Mouse (Mus musculus) hindbrain, embryonic 13.5 days (tissue): ENCODE measurements at regions not wholly inside any gene's neighbourhood (a gene's known extent, or its start where the extent isn't known, plus 50 kb on each side); places are given as distances from the start of the nearest gene placed in this dataset.

Source experiments
- ATAC-seq: fragments of 200-750 bp; cut with Nextera tagmentation; 2 replicates; pipeline ENCODE4 v1.8.0; 2017; ENCODE audit warnings: moderate TSS enrichment; ENCODE audit not compliant: low FRiP score
- H3K27ac ChIP-seq: fragments of 300-500 bp; sonication (generic); 2 replicates; pipeline ENCODE4 v1.5.1; 2015; ENCODE audit warnings: inconsistent platforms, mild to moderate bottlenecking, moderate library complexity
- H3K27me3 ChIP-seq: fragments of 300-500 bp; sonication (generic); 2 replicates; pipeline ENCODE4 v1.6.1; 2015; ENCODE audit warnings: mild to moderate bottlenecking, inconsistent platforms
- H3K36me3 ChIP-seq: fragments of 300-500 bp; sonication (generic); 2 replicates; pipeline ENCODE4 v1.6.1; 2015; ENCODE audit warnings: mild to moderate bottlenecking, inconsistent platforms
- H3K4me1 ChIP-seq: fragments of 300-500 bp; sonication (generic); replicated peaks from 2 replicates; pipeline ENCODE4 v1.6.1; 2015; ENCODE audit warnings: inconsistent platforms
- H3K4me2 ChIP-seq: fragments of 300-500 bp; sonication (generic); 2 replicates; pipeline ENCODE4 v1.6.1; 2015; ENCODE audit warnings: inconsistent platforms, mild to moderate bottlenecking, moderate library complexity
- H3K4me3 ChIP-seq: fragments of 300-500 bp; sonication (generic); 2 replicates; pipeline ENCODE4 v1.5.1; 2015; ENCODE audit warnings: mild to moderate bottlenecking, inconsistent platforms
- H3K9ac ChIP-seq: fragments of 300-500 bp; sonication (generic); 2 replicates; pipeline ENCODE4 v1.6.1; 2015; ENCODE audit warnings: mild to moderate bottlenecking, inconsistent platforms
- H3K9me3 ChIP-seq: fragments of 300-500 bp; sonication (generic); 2 replicates; pipeline ENCODE4 v1.6.1; 2016; ENCODE audit warnings: inconsistent platforms
- WGBS: fragments of 180-500 bp; shearing (Covaris S2); methylation state at CpG from one replicate; pipeline ENCODE4 v1.1.7; 2015; 5-methylcytosine and 5-hydroxymethylcytosine counted together

DNA sequence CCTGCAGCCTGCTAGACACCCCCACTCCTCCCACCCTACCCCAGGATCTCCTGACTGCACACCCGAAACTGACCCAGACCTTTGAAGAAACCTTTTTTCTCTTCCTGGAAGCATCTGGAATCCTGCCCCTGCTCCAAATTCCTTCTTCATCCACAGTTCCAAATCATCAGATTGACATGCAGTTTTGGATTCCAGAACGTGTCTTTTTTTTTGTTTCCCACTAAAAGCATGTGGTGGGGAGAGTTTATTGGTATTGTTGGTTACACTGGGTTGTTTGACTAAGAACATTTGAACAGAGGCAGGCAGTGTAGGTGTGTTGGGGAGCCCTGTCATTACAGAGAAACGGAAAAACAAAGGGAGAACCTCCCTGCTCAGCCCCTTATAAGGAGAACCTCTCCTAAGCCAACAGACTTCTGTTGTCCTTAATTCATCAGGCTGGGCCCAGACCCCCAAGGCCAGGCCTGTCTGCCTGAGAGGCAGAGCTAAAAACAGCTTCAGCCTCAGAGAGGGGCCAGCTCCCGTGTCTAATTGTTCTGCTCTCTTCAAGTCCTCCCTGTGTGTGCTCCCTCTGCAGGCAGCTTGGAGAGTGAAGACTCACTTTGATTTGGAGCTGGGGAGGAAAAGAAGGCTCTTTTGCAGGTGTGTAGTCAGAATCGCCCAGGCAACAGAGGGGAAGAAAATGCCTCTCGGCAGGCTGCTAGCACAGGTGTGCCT, 187.3 kb upstream of the Cdh5 start:
- H3K4me2 ChIP-seq: no peak overlapping the region

DNA sequence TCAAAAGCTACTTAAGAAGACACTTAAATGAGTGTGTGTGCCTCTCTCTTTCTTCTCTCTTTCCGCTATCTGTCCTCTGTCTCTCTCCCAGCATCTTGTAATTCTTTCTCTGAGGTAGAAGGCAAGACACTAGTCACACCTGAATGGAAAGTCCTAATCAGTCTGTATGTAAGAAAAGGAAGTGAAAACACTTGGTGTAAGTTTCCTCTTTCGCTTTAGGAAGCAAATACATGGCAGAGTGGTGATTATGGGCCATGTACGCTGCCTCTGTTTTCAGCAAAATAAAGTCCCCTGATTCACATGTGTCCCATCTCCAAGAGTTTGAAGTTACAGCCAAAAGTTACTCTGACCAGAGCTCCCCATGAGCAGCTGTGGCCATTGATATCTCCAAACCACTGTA, 182.1 kb upstream of the Cdh5 start:
- Histone ChIP-seq H3K4me2 (no peak overlapping the region), H3K4me1 (0 out of 2 replicates have a peak, but pooled peaks cover 2% of the 10 kb centered on the region), H3K27ac (no peak overlapping the region), H3K36me3 (no peaks in the 10 kb centered on the region), H3K27me3 (no peaks in the 10 kb centered on the region), H3K9ac (no peak overlapping the region), H3K9me3 (no peaks in the 10 kb centered on the region), H3K4me3 (no peak overlapping the region)
- 91% methylated on average over 3 of the region's 3 CpGs for WGBS
- ATAC-seq: no peak

More for the DNA sequence above, 187.3 kb upstream of the Cdh5 start:
- H3K27ac ChIP-seq: no peak overlapping the region
- H3K4me3 ChIP-seq: no peak overlapping the region
- 52% methylated on average over 6 of the region's 6 CpGs for WGBS
- H3K9me3 ChIP-seq: no peaks in the 10 kb centered on the region
- ATAC-seq: peak; percentile 41; the same call in 1 of the 2 replicates
- no peaks in the 10 kb centered on the region for H3K36me3 ChIP-seq
- 0 out of 2 replicates have a peak, but pooled peaks cover 4% of the 10 kb centered on the region for H3K4me1 ChIP-seq
- no peaks in the 10 kb centered on the region for H3K27me3 ChIP-seq
- H3K9ac ChIP-seq: no peak overlapping the region

DNA sequence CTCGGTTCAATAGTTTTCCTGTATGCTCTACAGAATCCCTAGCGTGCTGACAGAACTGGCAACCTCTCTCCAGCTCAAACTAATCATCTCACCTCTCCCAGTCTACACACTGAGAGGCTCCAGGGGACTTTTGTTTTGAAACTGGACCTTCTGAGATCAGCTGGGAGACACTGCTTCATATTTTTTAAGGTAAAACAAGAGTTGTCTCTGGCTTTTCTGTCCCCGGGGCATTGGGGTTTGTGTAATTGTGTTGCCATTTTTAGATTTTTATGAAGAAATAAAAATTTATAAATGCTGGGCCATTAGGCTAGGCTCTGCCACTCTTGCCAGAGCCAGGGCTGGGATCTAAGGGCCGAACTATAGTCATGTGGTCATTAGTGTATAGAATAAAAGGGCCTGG, 179.8 kb upstream of the Cdh5 start:
- no peaks in the 10 kb centered on the region for H3K4me1 ChIP-seq
- WGBS: 92% methylated on average over 4 of the region's 4 CpGs
- no peak overlapping the region for H3K4me3 ChIP-seq
- no peaks in the 10 kb centered on the region for H3K36me3 ChIP-seq
- no peaks in the 10 kb centered on the region for H3K9me3 ChIP-seq
- H3K27me3 ChIP-seq: no peaks in the 10 kb centered on the region
- H3K4me2 ChIP-seq: no peak overlapping the region
- ATAC-seq: no peak
- no peak overlapping the region for H3K9ac ChIP-seq
- no peak overlapping the region for H3K27ac ChIP-seq

DNA sequence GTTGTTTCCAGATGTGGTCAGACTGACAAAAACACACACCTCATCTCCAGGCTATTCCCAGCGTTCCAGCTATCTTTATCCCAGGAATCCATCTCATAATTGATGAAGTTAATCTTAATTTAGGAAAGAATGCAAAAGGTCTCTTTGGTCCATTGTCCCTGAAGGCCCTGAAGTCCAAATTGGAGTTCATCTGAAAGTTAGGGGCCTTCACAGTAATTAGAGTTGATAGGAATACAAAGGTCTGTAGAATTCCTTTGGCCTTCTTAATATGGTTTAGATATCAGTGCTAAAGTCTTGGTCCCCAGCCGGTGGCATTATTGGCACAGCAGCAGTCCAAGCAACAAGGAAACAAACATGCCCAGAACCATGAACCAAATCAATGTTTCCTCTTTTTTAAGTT, 178.7 kb upstream of the Cdh5 start:
- H3K9me3 ChIP-seq: no peaks in the 10 kb centered on the region
- no peak overlapping the region for H3K27ac ChIP-seq
- H3K36me3 ChIP-seq: no peaks in the 10 kb centered on the region
- ATAC-seq: no peak
- 83% methylated on average over 2 of the region's 2 CpGs for WGBS
- H3K4me3 ChIP-seq: no peak overlapping the region
- no peak overlapping the region for H3K9ac ChIP-seq
- no peaks in the 10 kb centered on the region for H3K27me3 ChIP-seq
- no peak overlapping the region for H3K4me2 ChIP-seq
- no peaks in the 10 kb centered on the region for H3K4me1 ChIP-seq

DNA sequence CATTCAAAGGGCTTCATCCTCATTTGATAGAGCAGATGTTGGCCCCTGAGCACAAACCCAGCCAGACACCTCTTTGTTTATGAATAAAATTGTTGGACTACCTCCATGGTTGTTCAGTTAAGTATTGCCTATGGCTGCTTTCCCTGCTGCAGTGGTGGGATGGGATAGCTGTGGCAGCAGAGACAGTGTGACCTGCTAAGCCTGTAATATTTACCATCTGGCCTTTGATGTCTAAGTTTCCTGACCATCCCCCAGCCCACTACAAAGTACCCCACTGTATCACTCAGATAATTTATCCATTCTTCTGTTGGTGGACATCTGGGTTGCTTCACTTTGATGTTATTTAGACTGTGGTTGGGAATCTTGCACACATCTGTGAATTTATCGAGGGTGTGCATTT, 168.7 kb upstream of the Cdh5 start:
- ATAC-seq: no peak
- Histone ChIP-seq H3K36me3 (no peaks in the 10 kb centered on the region), H3K9ac (no peak overlapping the region), H3K4me2 (no peak overlapping the region), H3K4me1 (no peaks in the 10 kb centered on the region), H3K27ac (no peak overlapping the region), H3K9me3 (no peaks in the 10 kb centered on the region), H3K27me3 (no peaks in the 10 kb centered on the region), H3K4me3 (no peak overlapping the region)
- WGBS: 88% methylated on average over 1 of the region's 1 CpGs

DNA sequence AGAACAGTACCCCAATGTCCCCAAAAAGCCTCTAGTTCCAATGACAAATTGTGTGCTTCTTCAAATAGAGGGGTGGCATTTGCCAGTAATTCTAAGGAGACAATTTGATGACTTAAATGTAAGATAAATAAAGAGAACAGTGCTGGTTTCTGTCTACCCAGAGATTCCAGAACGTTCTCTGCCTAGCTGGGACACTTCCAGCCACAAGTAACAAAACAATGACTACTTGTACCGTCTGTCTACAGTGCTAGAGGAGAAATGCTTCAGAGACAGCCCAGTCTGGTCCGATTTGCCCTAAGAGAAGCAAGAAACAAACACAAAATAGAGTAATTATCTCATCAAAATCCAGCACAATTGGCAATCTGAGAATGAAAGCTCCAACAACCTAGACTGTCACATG, 164.9 kb upstream of the Cdh5 start:
- no peaks in the 10 kb centered on the region for H3K27me3 ChIP-seq
- H3K4me1 ChIP-seq: peaks cover 12% of the 10 kb centered on the region
- no peak overlapping the region for H3K4me3 ChIP-seq
- no peaks in the 10 kb centered on the region for H3K9me3 ChIP-seq
- no peak for ATAC-seq
- H3K27ac ChIP-seq: no peak overlapping the region
- 81% methylated on average over 3 of the region's 3 CpGs for WGBS
- no peak overlapping the region for H3K9ac ChIP-seq
- H3K36me3 ChIP-seq: no peaks in the 10 kb centered on the region
- H3K4me2 ChIP-seq: no peak overlapping the region

DNA sequence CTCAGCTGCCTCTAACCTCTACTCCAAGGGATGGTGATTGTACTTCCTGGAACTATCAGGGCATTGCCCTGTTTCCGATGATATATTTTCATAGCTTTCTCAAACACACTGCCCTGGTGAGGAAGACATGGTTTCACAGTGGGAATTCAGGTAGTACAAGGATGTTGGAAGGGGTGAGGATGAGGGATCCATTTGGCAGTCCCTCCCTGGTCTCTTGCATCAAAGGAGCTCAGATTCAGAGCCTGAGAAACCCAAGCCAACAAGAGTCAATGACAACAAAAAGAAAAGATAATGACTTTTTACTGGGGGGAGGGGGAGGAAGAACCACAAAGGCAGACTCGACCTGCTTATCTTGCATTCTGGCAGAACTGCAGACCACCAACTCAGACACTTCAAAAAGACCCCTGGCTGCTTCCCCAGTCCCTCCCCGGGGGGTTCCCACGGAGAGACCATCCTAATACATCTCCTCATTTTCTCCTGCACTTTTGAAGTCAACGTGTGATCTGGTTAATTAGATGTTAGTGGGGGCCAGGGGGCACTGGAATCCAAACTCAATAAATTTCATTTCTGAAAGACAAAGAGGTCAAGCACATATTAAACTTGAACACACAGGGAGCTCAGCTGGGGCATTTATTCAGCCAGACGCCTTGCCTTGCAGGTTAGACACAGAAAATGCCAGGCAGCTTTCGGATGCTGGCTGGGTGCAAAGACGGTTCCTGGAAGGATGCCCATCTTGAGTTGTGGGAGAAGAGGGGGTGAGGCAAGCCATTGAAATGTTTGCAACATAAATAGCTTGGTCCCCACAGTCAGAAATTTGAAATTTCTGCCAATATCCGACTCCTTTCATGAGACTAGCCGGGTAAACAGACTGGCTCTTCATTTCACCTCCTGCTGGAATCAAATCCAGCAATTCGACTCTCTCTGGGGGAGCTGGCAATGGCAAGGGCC, 162.9 kb upstream of the Cdh5 start:
- Histone ChIP-seq H3K4me1 (peaks cover 12% of the 10 kb centered on the region), H3K9me3 (no peaks in the 10 kb centered on the region), H3K27me3 (no peaks in the 10 kb centered on the region), H3K4me2 (no peak overlapping the region), H3K9ac (no peak overlapping the region), H3K4me3 (no peak overlapping the region), H3K27ac (no peak overlapping the region), H3K36me3 (no peaks in the 10 kb centered on the region)
- ATAC-seq: peak; percentile 49; the same call in 1 of the 2 replicates
- WGBS: 48% methylated on average over 11 of the region's 11 CpGs

DNA sequence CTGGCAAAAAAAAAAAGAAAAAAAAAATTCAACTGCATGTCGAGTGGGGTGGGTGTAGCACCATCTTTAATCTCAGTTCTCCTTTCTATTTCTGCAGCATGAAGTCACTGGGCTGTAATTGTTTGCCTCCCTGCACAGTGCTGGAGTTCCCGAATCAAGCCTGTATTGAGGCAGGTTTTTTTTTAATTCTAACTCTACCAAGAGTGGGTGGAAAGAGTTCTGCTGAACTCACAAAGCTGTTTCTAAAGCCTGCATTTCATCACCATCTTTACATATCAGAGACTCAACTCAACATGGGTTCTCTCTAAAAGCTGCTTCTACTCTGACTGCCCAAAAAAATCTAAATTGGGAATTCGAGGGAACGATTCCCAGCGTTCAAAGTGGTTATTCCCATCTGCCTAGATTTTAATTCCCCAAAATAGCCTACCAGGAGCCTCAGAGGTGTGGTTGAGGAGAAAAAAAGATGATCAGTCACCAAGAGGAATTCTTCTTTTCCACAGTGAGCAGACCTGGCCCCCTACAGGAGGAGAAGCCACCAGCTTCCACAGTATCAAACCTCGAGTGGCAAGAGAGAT, 160.4 kb upstream of the Cdh5 start:
- H3K4me3 ChIP-seq: no peak overlapping the region
- no peaks in the 10 kb centered on the region for H3K27me3 ChIP-seq
- no peak overlapping the region for H3K9ac ChIP-seq
- H3K4me1 ChIP-seq: peaks cover 12% of the 10 kb centered on the region
- H3K4me2 ChIP-seq: no peak overlapping the region
- WGBS: 92% methylated on average over 6 of the region's 6 CpGs
- no peaks in the 10 kb centered on the region for H3K36me3 ChIP-seq
- H3K9me3 ChIP-seq: no peaks in the 10 kb centered on the region
- H3K27ac ChIP-seq: no peak overlapping the region
- no peak for ATAC-seq

DNA sequence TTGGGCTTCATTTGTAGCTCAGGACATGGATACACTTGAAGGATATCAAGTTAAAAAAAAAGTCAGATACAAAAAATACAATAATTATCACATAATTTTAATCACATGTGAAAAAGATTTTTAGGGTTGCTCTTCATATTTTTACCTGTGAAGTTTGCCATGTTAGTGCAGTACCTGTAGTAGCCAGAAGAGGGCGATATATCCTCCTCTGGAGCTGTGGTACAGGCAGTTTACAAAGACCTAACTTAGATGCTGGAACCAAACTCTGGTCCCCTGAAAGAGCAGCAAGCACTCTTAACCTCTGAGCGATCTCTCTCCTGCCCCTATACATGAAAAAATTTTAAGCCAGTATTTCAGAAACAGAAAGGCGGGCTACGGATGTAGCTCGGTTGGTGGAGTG, 153.0 kb upstream of the Cdh5 start:
- Histone ChIP-seq H3K9ac (no peak overlapping the region), H3K9me3 (no peaks in the 10 kb centered on the region), H3K27me3 (no peaks in the 10 kb centered on the region), H3K4me3 (no peak overlapping the region), H3K27ac (no peak overlapping the region), H3K4me2 (no peak overlapping the region), H3K36me3 (no peaks in the 10 kb centered on the region), H3K4me1 (no peaks in the 10 kb centered on the region)
- ATAC-seq: no peak
- WGBS: 76% methylated on average over 5 of the region's 5 CpGs

DNA sequence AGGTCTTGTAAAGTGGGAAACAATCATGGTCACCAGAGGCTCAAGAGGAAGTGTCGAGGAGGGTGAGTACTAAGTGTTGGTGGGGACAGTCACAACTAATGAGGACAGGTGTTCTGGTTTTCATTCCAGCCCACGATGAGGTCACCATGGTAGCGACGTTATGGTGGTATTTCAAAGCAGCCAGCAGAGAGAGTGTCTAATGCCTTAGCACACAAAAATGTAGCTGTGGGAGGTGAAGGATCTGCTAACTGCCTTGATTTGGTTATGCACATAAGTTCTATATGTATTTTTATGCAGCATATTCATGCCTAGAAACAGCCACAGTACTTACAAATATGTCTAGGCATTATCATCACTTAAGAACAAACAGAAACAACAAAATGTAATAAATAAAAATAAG, 151.0 kb upstream of the Cdh5 start:
- H3K27me3 ChIP-seq: no peaks in the 10 kb centered on the region
- H3K27ac ChIP-seq: no peak overlapping the region
- H3K9me3 ChIP-seq: no peaks in the 10 kb centered on the region
- H3K4me2 ChIP-seq: no peak overlapping the region
- WGBS: 78% methylated on average over 4 of the region's 4 CpGs
- no peak for ATAC-seq
- H3K36me3 ChIP-seq: no peaks in the 10 kb centered on the region
- no peak overlapping the region for H3K9ac ChIP-seq
- H3K4me3 ChIP-seq: no peak overlapping the region
- no peaks in the 10 kb centered on the region for H3K4me1 ChIP-seq

DNA sequence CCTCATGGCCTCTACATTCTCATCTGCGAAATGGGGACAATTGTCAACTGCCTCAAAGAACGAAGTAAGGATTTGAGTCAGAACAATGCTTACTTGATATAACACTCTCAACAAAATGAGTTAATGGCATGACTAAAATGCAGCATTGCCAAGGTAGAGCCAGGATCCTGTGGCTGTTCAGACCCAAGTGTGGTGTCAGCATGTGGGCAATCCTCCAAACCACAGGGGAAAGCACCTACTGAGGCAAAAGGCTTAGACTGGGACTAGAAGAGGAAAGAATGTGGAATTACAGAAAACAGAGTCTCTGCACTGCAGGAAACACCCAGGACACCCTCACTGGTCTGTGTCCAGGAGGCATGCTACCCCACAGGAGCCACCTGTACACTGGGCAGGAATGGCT, 147.8 kb upstream of the Cdh5 start:
- H3K27me3 ChIP-seq: no peaks in the 10 kb centered on the region
- no peaks in the 10 kb centered on the region for H3K36me3 ChIP-seq
- no peak overlapping the region for H3K27ac ChIP-seq
- H3K4me2 ChIP-seq: no peak overlapping the region
- no peaks in the 10 kb centered on the region for H3K9me3 ChIP-seq
- no peak for ATAC-seq
- no peak overlapping the region for H3K4me3 ChIP-seq
- 95% methylated on average over 2 of the region's 2 CpGs for WGBS
- H3K4me1 ChIP-seq: no peaks in the 10 kb centered on the region
- H3K9ac ChIP-seq: no peak overlapping the region

DNA sequence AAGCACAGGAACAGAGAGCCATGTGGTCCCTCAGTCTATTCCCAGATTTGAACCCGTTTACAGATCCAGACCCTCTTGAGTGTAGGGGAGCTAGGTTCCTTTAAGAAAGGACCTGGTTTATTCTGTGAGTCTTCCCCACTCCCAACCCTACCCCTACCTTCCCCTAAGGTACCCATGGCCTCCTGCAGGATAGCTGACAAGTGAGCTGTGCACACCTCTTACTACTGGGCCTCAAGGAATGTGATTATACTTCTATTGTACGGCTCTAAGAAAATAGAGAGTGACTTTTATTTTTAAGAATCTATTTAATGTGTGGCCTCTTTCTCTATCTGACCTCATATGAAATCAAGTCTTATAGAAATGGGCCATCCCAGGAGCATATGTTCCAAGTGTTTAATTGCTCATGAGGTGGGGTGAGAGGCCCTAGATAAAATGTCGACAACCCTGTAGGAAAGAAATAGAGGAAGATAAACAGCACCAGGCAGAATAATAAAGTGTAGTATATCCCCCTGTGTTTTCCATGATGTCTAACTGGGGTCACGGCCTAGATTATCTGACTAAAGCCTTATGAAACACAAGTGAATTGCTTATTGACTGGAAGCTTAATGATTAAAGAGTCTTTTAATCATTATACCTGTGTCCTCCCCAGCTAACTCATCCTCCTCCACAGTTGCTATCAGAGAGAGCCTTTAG, 145.7 kb upstream of the Cdh5 start:
- no peak overlapping the region for H3K9ac ChIP-seq
- no peaks in the 10 kb centered on the region for H3K27me3 ChIP-seq
- no peaks in the 10 kb centered on the region for H3K4me1 ChIP-seq
- H3K27ac ChIP-seq: no peak overlapping the region
- H3K36me3 ChIP-seq: no peaks in the 10 kb centered on the region
- no peak for ATAC-seq
- 83% methylated on average over 4 of the region's 4 CpGs for WGBS
- H3K4me2 ChIP-seq: no peak overlapping the region
- no peak overlapping the region for H3K4me3 ChIP-seq
- no peaks in the 10 kb centered on the region for H3K9me3 ChIP-seq
